Mouse (Mus musculus) thymus, adult 2 months (tissue): ENCODE measurements around the gene Msmp.

Experiments used
- CTCF ChIP-seq: fragments of 200-500 bp; IDR thresholded peaks from 2 replicates; pipeline ENCODE4 v1.5.1; 2012; ENCODE audit warnings: mild to moderate bottlenecking, control low read depth, low read length, moderate library complexity, borderline replicate concordance; ENCODE audit not compliant: control insufficient read depth, poor library complexity, insufficient read depth; ENCODE audit errors: extremely low read depth
- POLR2A ChIP-seq: fragments of 200-500 bp; IDR thresholded peaks from 2 replicates; pipeline ENCODE4 v1.6.1; 2012; ENCODE audit warnings: mild to moderate bottlenecking, low read length, control low read depth, moderate library complexity; ENCODE audit not compliant: control insufficient read depth, poor library complexity, insufficient read depth; ENCODE audit errors: extremely low read depth

GRCm38 (mm10) chr4:43552437-43552836 lies 31.9 kb downstream of the Msmp start:
- no peak for TF ChIP-seq CTCF
- TF ChIP-seq POLR2A, result no peak
